Mouse (Mus musculus): ENCODE results near the gene Ccdc190.

DNA sequence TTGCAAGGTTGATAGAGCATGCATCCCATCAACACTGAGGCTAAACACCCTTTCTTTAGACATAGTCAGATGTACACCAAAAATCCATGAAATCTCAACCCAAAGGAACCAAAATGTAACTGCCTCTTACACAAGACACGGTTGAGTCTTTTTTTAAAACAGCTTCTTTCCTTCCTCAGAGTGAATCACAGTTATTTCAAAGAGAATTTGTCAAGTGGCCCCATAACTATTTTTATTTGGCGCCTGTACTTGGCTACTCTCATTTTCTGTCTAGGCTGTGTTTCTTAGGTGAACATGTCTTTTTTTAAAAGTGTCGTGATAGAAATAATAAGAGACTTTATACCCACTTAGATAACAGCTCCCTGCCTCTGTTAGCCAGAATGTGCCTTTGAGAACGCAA is 49.4 kb upstream of the Ccdc190 start:
- no peak for TF ChIP-seq CTCF (conservative IDR thresholded peaks at IDR 0.05; ENCODE audit: low read length)
- no peak for TF ChIP-seq POU5F1 (IDR thresholded peaks at IDR 0.05; ENCODE audit: borderline replicate concordance, low read length)

Measured in E14TG2a.4 (cell line).